Mouse (Mus musculus): ENCODE results near the gene Vat1.

GRCm38 (mm10) chr11:101460321-101460720 is 5.7 kb downstream of the Vat1 start:
- TF ChIP-seq POLR2A (IDR thresholded peaks at IDR 0.05; ENCODE audit: extremely low read depth, insufficient read depth, low read length) (no peak), CTCF (IDR thresholded peaks at IDR 0.05; ENCODE audit: low read depth, low read length) (no peak)

Data from liver, adult 2 months (tissue).